In the genomic region with DNA sequence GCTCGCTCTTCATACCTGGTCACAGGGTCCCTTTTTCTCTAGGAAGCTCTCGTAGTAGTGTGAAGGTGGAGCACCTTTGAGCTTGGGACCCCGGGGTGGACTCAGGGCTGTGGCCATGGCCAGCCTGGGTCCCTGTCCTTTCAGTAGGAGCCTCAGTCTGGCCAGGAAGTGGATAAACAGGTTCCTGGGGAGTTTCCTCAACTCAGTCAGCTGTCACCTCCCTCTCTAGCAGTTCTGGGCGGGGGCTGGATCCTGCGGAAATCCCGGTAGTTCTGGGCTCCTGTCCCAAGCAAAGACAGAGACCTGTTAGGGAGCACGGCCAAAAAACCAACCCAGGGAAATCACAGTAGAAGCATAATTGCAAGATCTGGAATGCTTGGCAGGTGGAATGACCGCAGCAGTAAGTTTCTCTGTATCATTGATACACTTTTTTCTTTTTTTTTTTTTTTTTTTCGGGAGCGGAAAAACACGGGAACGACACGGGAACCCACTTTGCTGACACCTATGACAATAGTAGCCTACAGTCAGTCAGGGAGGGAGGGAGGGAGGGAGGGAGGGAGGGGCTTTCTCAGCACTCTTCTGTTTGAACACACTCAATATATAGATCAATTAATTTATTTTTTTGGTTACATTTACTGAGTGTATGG, we compare ENCODE assay signal across 8 mouse cellular contexts. TPM values are rescaled to one million over a fixed set of nuclear protein-coding genes. Genes with fewer than 3 reads are reported as not detected.
DNase-seq lines count a peak whose midpoint lies in the region; ATAC-seq and TF ChIP-seq lines count a peak whose summit lies in the region.

A gene (minus strand): TSS at position 170 of the 647 bp plus-strand sequence.
A gene (plus strand): TSS at position 297 of the 647 bp plus-strand sequence.

- ATAC-seq in embryonic facial prominence, embryonic 11.5 days (replicated peaks; ENCODE audit: insufficient number of reproducible peaks, low FRiP score, low TSS enrichment, low read depth): no peak
- no peak for ATAC-seq in hindbrain, postnatal 0 days
- ATAC-seq in liver, embryonic 14.5 days (ENCODE audit: insufficient read depth): no peak
- ATAC-seq in forebrain, embryonic 13.5 days: no peak

- no peak within 1 kb of the TSS for H3K27ac ChIP-seq in ES-Bruce4 (ENCODE audit: insufficient read depth, low read length)
- no peak within 1 kb of the TSS for H3K27ac ChIP-seq in embryonic facial prominence, embryonic 11.5 days (replicated peaks; ENCODE audit: low read depth, low read length)
- no peak within 1 kb of the TSS for H3K27ac ChIP-seq in hindbrain, postnatal 0 days
- H3K27ac ChIP-seq in liver, embryonic 14.5 days: no peak within 1 kb of the TSS
- H3K27ac ChIP-seq in forebrain, embryonic 13.5 days: no peak within 1 kb of the TSS

- 38% methylated on average over 13 of the region's 13 CpGs for WGBS in embryonic facial prominence, embryonic 11.5 days
- WGBS in hindbrain, postnatal 0 days: 48% methylated on average over 10 of the region's 13 CpGs
- 26% methylated on average over 13 of the region's 13 CpGs for WGBS in liver, embryonic 14.5 days (ENCODE audit: insufficient replicate concordance)
- 48% methylated on average over 10 of the region's 13 CpGs for WGBS in forebrain, embryonic 13.5 days

- H3K9ac ChIP-seq in ES-Bruce4 (ENCODE audit: low read depth, poor library complexity, severe bottlenecking): 0 out of 2 replicates have a peak within 1 kb of the TSS, but pooled peaks have one; percentile 10
- H3K9ac ChIP-seq in embryonic facial prominence, embryonic 11.5 days (replicated peaks; ENCODE audit: low read length): no peak within 1 kb of the TSS
- H3K9ac ChIP-seq in hindbrain, postnatal 0 days (replicated peaks; ENCODE audit: low read length): no peak within 1 kb of the TSS
- H3K9ac ChIP-seq in liver, embryonic 14.5 days (replicated peaks): no peak within 1 kb of the TSS
- no peak within 1 kb of the TSS for H3K9ac ChIP-seq in forebrain, embryonic 13.5 days

- no peak for TF ChIP-seq POLR2A in ES-Bruce4 (IDR thresholded peaks at IDR 0.05; ENCODE audit: insufficient read depth, low read length)

- peak; percentile 90 for DNase-seq in embryo, embryonic 10 days (ENCODE audit: low spot score)
- DNase-seq in embryo, embryonic 9.5 days (ENCODE audit: extremely low spot score): no peak
- peak; percentile 93 for DNase-seq in embryonic facial prominence, embryonic 11.5 days (ENCODE audit: low spot score)
- peak; percentile 54 for DNase-seq in hindbrain, postnatal 0 days (ENCODE audit: low spot score)
- peak; percentile 72 to 77 (median 73) for DNase-seq in liver, embryonic 14.5 days (ENCODE audit: low read depth in 3 of 3, low spot score in 3 of 3)
- no peak for DNase-seq in layer of hippocampus, adult 9-10 months (ENCODE audit: low spot score)

- no peak within 1 kb of the TSS for H3K4me2 ChIP-seq in embryonic facial prominence, embryonic 11.5 days (ENCODE audit: low read depth, low read length)
- H3K4me2 ChIP-seq in hindbrain, postnatal 0 days (ENCODE audit: low read depth, low read length): no peak within 1 kb of the TSS
- peak within 1 kb of the TSS; percentile 20; the same call in 1 of the 2 replicates for H3K4me2 ChIP-seq in liver, embryonic 14.5 days (ENCODE audit: low read depth)
- H3K4me2 ChIP-seq in forebrain, embryonic 13.5 days: no peak within 1 kb of the TSS

- no peak for TF ChIP-seq EP300 in ES-Bruce4 (IDR thresholded peaks at IDR 0.05; ENCODE audit: insufficient read depth, low read depth, low read length)
- TF ChIP-seq EP300 in liver, embryonic 14.5 days (IDR thresholded peaks at IDR 0.05; ENCODE audit: low read depth): no peak

- no peaks in the 10 kb centered on the region for H3K36me3 ChIP-seq in ES-Bruce4 (ENCODE audit: control insufficient read depth, insufficient read depth, low read length, poor library complexity, severe bottlenecking)
- H3K36me3 ChIP-seq in embryonic facial prominence, embryonic 11.5 days (replicated peaks; ENCODE audit: control insufficient read depth, insufficient read depth, low read depth, low read length): no peaks in the 10 kb centered on the region
- no peaks in the 10 kb centered on the region for H3K36me3 ChIP-seq in hindbrain, postnatal 0 days (ENCODE audit: insufficient read depth, low read length)
- H3K36me3 ChIP-seq in liver, embryonic 14.5 days (replicated peaks; ENCODE audit: control insufficient read depth, insufficient read depth, low read depth): no peaks in the 10 kb centered on the region
- H3K36me3 ChIP-seq in forebrain, embryonic 13.5 days (ENCODE audit: poor library complexity, severe bottlenecking): no peaks in the 10 kb centered on the region

- no peak for TF ChIP-seq CTCF in ES-Bruce4 (IDR thresholded peaks at IDR 0.05; ENCODE audit: low read depth, low read length)
- no peak for TF ChIP-seq CTCF in hindbrain, postnatal 0 days (IDR thresholded peaks at IDR 0.05; ENCODE audit: low read depth)
- TF ChIP-seq CTCF in liver, embryonic 14.5 days (IDR thresholded peaks at IDR 0.05; ENCODE audit: low read depth): no peak

- peaks cover 8% of the 10 kb centered on the region for H3K4me1 ChIP-seq in ES-Bruce4 (ENCODE audit: control insufficient read depth, insufficient read depth, low read length)
- H3K4me1 ChIP-seq in embryonic facial prominence, embryonic 11.5 days (ENCODE audit: control insufficient read depth, insufficient read depth, low read length): no peaks in the 10 kb centered on the region; the same call in 1 of the 2 replicates
- peaks cover 9% of the 10 kb centered on the region for H3K4me1 ChIP-seq in hindbrain, postnatal 0 days (ENCODE audit: insufficient read depth, low read length)
- peaks cover 0 to 18% of the 10 kb centered on the region in 2 experiments; a peak in 3 of 4 replicates for H3K4me1 ChIP-seq in liver, embryonic 14.5 days (replicated peaks; ENCODE audit: control insufficient read depth in 2 of 2, insufficient read depth in 2 of 2, low read length in 1 of 2)
- H3K4me1 ChIP-seq in forebrain, embryonic 13.5 days: peaks cover 13% of the 10 kb centered on the region

- no peak within 1 kb of the TSS for H3K4me3 ChIP-seq in ES-Bruce4 (ENCODE audit: low read depth, low read length)
- no peak within 1 kb of the TSS for H3K4me3 ChIP-seq in embryonic facial prominence, embryonic 11.5 days (ENCODE audit: low read depth, low read length)
- H3K4me3 ChIP-seq in hindbrain, postnatal 0 days (ENCODE audit: low read length): no peak within 1 kb of the TSS
- H3K4me3 ChIP-seq in liver, embryonic 14.5 days (ENCODE audit: insufficient read depth in 1 of 2, low read depth in 2 of 2, low read length in 2 of 2): no peak within 1 kb of the TSS
- H3K4me3 ChIP-seq in forebrain, embryonic 13.5 days: no peak within 1 kb of the TSS

- H3K27me3 ChIP-seq in ES-Bruce4 (ENCODE audit: control insufficient read depth, insufficient read depth, low read length, poor library complexity, severe bottlenecking): no peaks in the 10 kb centered on the region
- H3K27me3 ChIP-seq in embryonic facial prominence, embryonic 11.5 days (ENCODE audit: control insufficient read depth, insufficient read depth, low read length): no peaks in the 10 kb centered on the region; the same call in 1 of the 2 replicates
- 0 out of 2 replicates have a peak, but pooled peaks cover 3% of the 10 kb centered on the region for H3K27me3 ChIP-seq in hindbrain, postnatal 0 days (ENCODE audit: insufficient read depth, low read length)
- no peaks in the 10 kb centered on the region for H3K27me3 ChIP-seq in liver, embryonic 14.5 days (ENCODE audit: control insufficient read depth, insufficient read depth, low read length)
- peaks cover 18% of the 10 kb centered on the region for H3K27me3 ChIP-seq in forebrain, embryonic 13.5 days

- H3K9me3 ChIP-seq in ES-Bruce4 (replicated peaks; ENCODE audit: control insufficient read depth, insufficient read depth, low read length, poor library complexity, severe bottlenecking): no peaks in the 10 kb centered on the region
- no peaks in the 10 kb centered on the region for H3K9me3 ChIP-seq in embryonic facial prominence, embryonic 11.5 days (replicated peaks; ENCODE audit: control insufficient read depth, low read length)
- H3K9me3 ChIP-seq in hindbrain, postnatal 0 days (ENCODE audit: low read length): no peaks in the 10 kb centered on the region
- no peaks in the 10 kb centered on the region for H3K9me3 ChIP-seq in liver, embryonic 14.5 days (ENCODE audit: control insufficient read depth, low read length)
- H3K9me3 ChIP-seq in forebrain, embryonic 13.5 days (replicated peaks): no peaks in the 10 kb centered on the region

RNA-seq across cellular contexts. Expression of the first gene that starts in this region (rescaled TPM):
- 16.7 and 18.1 TPM in 2 replicates for polyA plus RNA-seq in ES-Bruce4 (2011; ENCODE audit: insufficient read depth, insufficient read length, low read depth, missing spikeins)
- 6.1 and 6.6 TPM in 2 replicates for polyA plus RNA-seq in embryonic facial prominence, embryonic 11.5 days (2014; fragmentation: Nextera tagmentation; extraction: Ambion mirVana)
- total RNA-seq in hindbrain, postnatal 0 days (2014; rRNA removed): 5.4 and 5.9 TPM in 2 replicates
- 4.3 and 4.6 TPM in 2 replicates for polyA plus RNA-seq in hindbrain, postnatal 0 days (2015; fragmentation: Nextera tagmentation; extraction: Ambion mirVana)
- polyA plus RNA-seq in liver, embryonic 14.5 days (2012; rRNA removed): 1.9 and 2.0 TPM in 2 replicates
- polyA plus RNA-seq in liver, embryonic 14.5 days (2014; fragmentation: Nextera tagmentation; extraction: Ambion mirVana): 1.8 and 2.8 TPM in 2 replicates
- 3.9 and 4.8 TPM in 2 replicates for polyA plus RNA-seq in forebrain, embryonic 13.5 days (2015; fragmentation: Nextera tagmentation; extraction: Ambion mirVana)

RNA-seq across cellular contexts. Expression of the second gene that starts in this region (rescaled TPM):
- polyA plus RNA-seq in ES-Bruce4 (2011; ENCODE audit: insufficient read depth, insufficient read length, low read depth, missing spikeins): 61.9 and 69.3 TPM in 2 replicates
- polyA plus RNA-seq in embryonic facial prominence, embryonic 11.5 days (2014; fragmentation: Nextera tagmentation; extraction: Ambion mirVana): 135 and 142 TPM in 2 replicates
- total RNA-seq in hindbrain, postnatal 0 days (2014; rRNA removed): 185 and 186 TPM in 2 replicates
- polyA plus RNA-seq in hindbrain, postnatal 0 days (2015; fragmentation: Nextera tagmentation; extraction: Ambion mirVana): 106 and 107 TPM in 2 replicates
- 15.7 TPM in 2 replicates for polyA plus RNA-seq in liver, embryonic 14.5 days (2012; rRNA removed)
- polyA plus RNA-seq in liver, embryonic 14.5 days (2014; fragmentation: Nextera tagmentation; extraction: Ambion mirVana): 12.9 and 14.8 TPM in 2 replicates
- 168 TPM in 2 replicates for polyA plus RNA-seq in forebrain, embryonic 13.5 days (2015; fragmentation: Nextera tagmentation; extraction: Ambion mirVana)

Comparison
In these comparisons a context has a peak if more than half of its experiments do, and no peak if none do; other contexts are left out.
1. DNase-seq: peak in embryo, embryonic 10 days (single experiment), embryonic facial prominence, embryonic 11.5 days (single experiment), hindbrain, postnatal 0 days (single experiment) and liver, embryonic 14.5 days (3 of 3); none in embryo, embryonic 9.5 days (single experiment) and layer of hippocampus, adult 9-10 months (single experiment).